Mouse (Mus musculus): ENCODE measurements around the gene Synm. TPM values are rescaled to one million over a fixed set of nuclear protein-coding genes. Genes with fewer than 3 reads are reported as not detected.

Synm gene
- polyA plus RNA-seq, 1 experiment, result not detected

GRCm38 (mm10) chr7:67710216-67710615 is 49.3 kb downstream of the Synm start:
- H3K27ac ChIP-seq (ENCODE audit: insufficient read depth, low read depth, low read length), result no peak overlapping the region

GRCm38 (mm10) chr7:67708160-67708559 is 51.4 kb downstream of the Synm start:
- TF ChIP-seq CTCF (IDR thresholded peaks at IDR 0.05; ENCODE audit: low read depth, low read length) (no peak), POLR2A (IDR thresholded peaks at IDR 0.05; ENCODE audit: borderline replicate concordance, low read depth, low read length) (no peak)
- Histone ChIP-seq H3K27ac (ENCODE audit: insufficient read depth, low read depth, low read length) (no peak overlapping the region), H3K4me3 (ENCODE audit: insufficient read depth, low read length) (no peak overlapping the region), H3K4me1 (ENCODE audit: control insufficient read depth, insufficient read depth, low read length) (peaks cover 4% of the 10 kb centered on the region)

More at GRCm38 (mm10) chr7:67710216-67710615, 49.3 kb downstream of the Synm start:
- TF ChIP-seq CTCF (IDR thresholded peaks at IDR 0.05; ENCODE audit: low read depth, low read length) (no peak), POLR2A (IDR thresholded peaks at IDR 0.05; ENCODE audit: borderline replicate concordance, low read depth, low read length) (no peak)
- Histone ChIP-seq H3K4me1 (ENCODE audit: control insufficient read depth, insufficient read depth, low read length) (no peaks in the 10 kb centered on the region), H3K4me3 (ENCODE audit: insufficient read depth, low read length) (no peak overlapping the region)

- no peak for TF ChIP-seq CTCF (IDR thresholded peaks at IDR 0.05; ENCODE audit: low read depth, low read length)
- TF ChIP-seq POLR2A (IDR thresholded peaks at IDR 0.05; ENCODE audit: borderline replicate concordance, low read depth, low read length), result no peak
- H3K27ac ChIP-seq (ENCODE audit: insufficient read depth, low read depth, low read length), result no peak overlapping the region
- H3K4me1 ChIP-seq (ENCODE audit: control insufficient read depth, insufficient read depth, low read length), result peaks cover 4% of the 10 kb centered on the region
- H3K4me3 ChIP-seq (ENCODE audit: insufficient read depth, low read length), result no peak overlapping the region
Measured at GRCm38 (mm10) chr7:67701252-67701914, 58.2 kb downstream of the Synm start.

GRCm38 (mm10) chr7:67700846-67701245 is 58.7 kb downstream of the Synm start:
- H3K27ac ChIP-seq (ENCODE audit: insufficient read depth, low read depth, low read length), result no peak overlapping the region
- no peak overlapping the region for H3K4me3 ChIP-seq (ENCODE audit: insufficient read depth, low read length)
- peaks cover 4% of the 10 kb centered on the region for H3K4me1 ChIP-seq (ENCODE audit: control insufficient read depth, insufficient read depth, low read length)
- TF ChIP-seq POLR2A (IDR thresholded peaks at IDR 0.05; ENCODE audit: borderline replicate concordance, low read depth, low read length) (no peak), CTCF (IDR thresholded peaks at IDR 0.05; ENCODE audit: low read depth, low read length) (no peak)

- Histone ChIP-seq H3K4me1 (ENCODE audit: control insufficient read depth, insufficient read depth, low read length) (peaks cover 3% of the 10 kb centered on the region), H3K27ac (ENCODE audit: insufficient read depth, low read depth, low read length) (no peak overlapping the region), H3K4me3 (ENCODE audit: insufficient read depth, low read length) (no peak overlapping the region)
- no peak for TF ChIP-seq CTCF (IDR thresholded peaks at IDR 0.05; ENCODE audit: low read depth, low read length)
- TF ChIP-seq POLR2A (IDR thresholded peaks at IDR 0.05; ENCODE audit: borderline replicate concordance, low read depth, low read length), result no peak
Measured at GRCm38 (mm10) chr7:67699301-67699700, 60.2 kb downstream of the Synm start.

GRCm38 (mm10) chr7:67697892-67698630 is 61.5 kb downstream of the Synm start:
- Histone ChIP-seq H3K27ac (ENCODE audit: insufficient read depth, low read depth, low read length) (no peak overlapping the region), H3K4me3 (ENCODE audit: insufficient read depth, low read length) (no peak overlapping the region)
- no peak for TF ChIP-seq CTCF (IDR thresholded peaks at IDR 0.05; ENCODE audit: low read depth, low read length)
- no peak for TF ChIP-seq POLR2A (IDR thresholded peaks at IDR 0.05; ENCODE audit: borderline replicate concordance, low read depth, low read length)

GRCm38 (mm10) chr7:67695906-67696305 is 63.6 kb downstream of the Synm start:
- no peak overlapping the region for H3K4me3 ChIP-seq (ENCODE audit: insufficient read depth, low read length)
- TF ChIP-seq POLR2A (IDR thresholded peaks at IDR 0.05; ENCODE audit: borderline replicate concordance, low read depth, low read length) (no peak), CTCF (IDR thresholded peaks at IDR 0.05; ENCODE audit: low read depth, low read length) (no peak)
- no peak overlapping the region for H3K27ac ChIP-seq (ENCODE audit: insufficient read depth, low read depth, low read length)
- no peaks in the 10 kb centered on the region for H3K4me1 ChIP-seq (ENCODE audit: control insufficient read depth, insufficient read depth, low read length)

More at GRCm38 (mm10) chr7:67697892-67698630, 61.5 kb downstream of the Synm start:
- H3K4me1 ChIP-seq (ENCODE audit: control insufficient read depth, insufficient read depth, low read length), result no peaks in the 10 kb centered on the region

- no peak for TF ChIP-seq POLR2A (IDR thresholded peaks at IDR 0.05; ENCODE audit: borderline replicate concordance, low read depth, low read length)
- no peaks in the 10 kb centered on the region for H3K4me1 ChIP-seq (ENCODE audit: control insufficient read depth, insufficient read depth, low read length)
Measured at GRCm38 (mm10) chr7:67692791-67693538, 66.6 kb downstream of the Synm start.

GRCm38 (mm10) chr7:67692141-67692540 is 67.4 kb downstream of the Synm start:
- H3K4me3 ChIP-seq (ENCODE audit: insufficient read depth, low read length), result no peak overlapping the region
- no peak for TF ChIP-seq CTCF (IDR thresholded peaks at IDR 0.05; ENCODE audit: low read depth, low read length)
- TF ChIP-seq POLR2A (IDR thresholded peaks at IDR 0.05; ENCODE audit: borderline replicate concordance, low read depth, low read length), result no peak
- no peak overlapping the region for H3K27ac ChIP-seq (ENCODE audit: insufficient read depth, low read depth, low read length)
- H3K4me1 ChIP-seq (ENCODE audit: control insufficient read depth, insufficient read depth, low read length), result no peaks in the 10 kb centered on the region

More at GRCm38 (mm10) chr7:67692791-67693538, 66.6 kb downstream of the Synm start:
- Histone ChIP-seq H3K4me3 (ENCODE audit: insufficient read depth, low read length) (no peak overlapping the region), H3K27ac (ENCODE audit: insufficient read depth, low read depth, low read length) (no peak overlapping the region)

Measured in bone marrow macrophage, adult 2 months (primary cell).